Mouse (Mus musculus) limb, embryonic 14.5 days (tissue): ENCODE data around the gene Col4a5. TPM values are rescaled to one million over a fixed set of nuclear protein-coding genes. Genes with fewer than 3 reads are reported as not detected.

ENCODE experiments used
- ATAC-seq: fragments of 200-750 bp; cut with Nextera tagmentation; 2 replicates; pipeline ENCODE4 v1.8.0; 2017; ENCODE audit warnings: low read depth, moderate number of reproducible peaks, moderate TSS enrichment; ENCODE audit not compliant: low FRiP score
- DNase-seq: peaks from one replicate; pipeline ENCODE4 v3.0.0-alpha.2; 2015; ENCODE audit warnings: low spot score
- H3K27ac ChIP-seq: fragments of 300-500 bp; sonication (generic); replicated peaks from 2 replicates; pipeline ENCODE4 v1.5.1; 2014; ENCODE audit warnings: low read depth, mild to moderate bottlenecking, low read length, moderate library complexity, mixed read lengths
- H3K27me3 ChIP-seq: fragments of 300-500 bp; sonication (generic); 2 replicates; pipeline ENCODE4 v1.6.1; 2014; ENCODE audit warnings: low read length, mixed read lengths; ENCODE audit not compliant: control insufficient read depth, insufficient read depth
- H3K36me3 ChIP-seq: fragments of 300-500 bp; sonication (generic); 2 replicates; pipeline ENCODE4 v1.6.1; 2014; ENCODE audit warnings: mild to moderate bottlenecking, low read length, moderate library complexity, mixed read lengths; ENCODE audit not compliant: control insufficient read depth, insufficient read depth
- H3K4me1 ChIP-seq: fragments of 300-500 bp; sonication (generic); 2 replicates; pipeline ENCODE4 v1.6.1; 2014; ENCODE audit warnings: antibody characterized with exemption, low read length, mixed read lengths; ENCODE audit not compliant: control insufficient read depth, insufficient read depth
- H3K4me2 ChIP-seq: fragments of 300-500 bp; sonication (generic); replicated peaks from 2 replicates; pipeline ENCODE4 v1.6.1; 2014; ENCODE audit warnings: low read depth, mild to moderate bottlenecking, low read length, moderate library complexity; ENCODE audit not compliant: severe bottlenecking
- H3K4me3 ChIP-seq: fragments of 300-500 bp; sonication (generic); replicated peaks from 2 replicates; pipeline ENCODE4 v1.5.1; 2014; ENCODE audit warnings: low read length
- H3K9ac ChIP-seq: fragments of 300-500 bp; sonication (generic); 2 replicates; pipeline ENCODE4 v1.6.1; 2014; ENCODE audit warnings: mild to moderate bottlenecking, low read depth, low read length, moderate library complexity; ENCODE audit not compliant: severe bottlenecking
- H3K9me3 ChIP-seq: fragments of 300-500 bp; sonication (generic); 2 replicates; pipeline ENCODE4 v1.6.1; 2016; ENCODE audit warnings: low read length; ENCODE audit not compliant: control insufficient read depth
- POLR2A ChIP-seq: fragments of 200-500 bp; IDR thresholded peaks from 2 replicates; pipeline ENCODE4 v1.8.0; 2012; ENCODE audit warnings: inconsistent platforms, mild to moderate bottlenecking, moderate library complexity, borderline replicate concordance; ENCODE audit not compliant: insufficient read depth, insufficient read length; ENCODE audit errors: extremely low read depth
- WGBS: fragments of 180-500 bp; shearing (Covaris S2); extraction: QIAGEN DNeasy Blood & Tissue Kit; methylation state at CpG from one replicate; pipeline ENCODE4 v1.1.7; 2014; 5-methylcytosine and 5-hydroxymethylcytosine counted together
- polyA plus RNA-seq, 2 experiments: library from polyadenylated mRNA; depleted of rRNA in 1 of 2; stranded (reverse) in 1 of 2; unstranded in 1 of 2; fragments of >200 nt; fragmentation: Nextera tagmentation in 1 of 2; extraction: Ambion mirVana in 1 of 2; gene quantifications; 2 replicates each; pipeline versions ENCODE4 v1.2.1 to v1.2.3; 2012 to 2014

Col4a5 gene
- polyA plus RNA-seq, 2 experiments: 14.0 to 14.2 TPM

GRCm38 (mm10) chrX:141729570-141729969 is 254.4 kb downstream of the Col4a5 start:
- no peaks in the 10 kb centered on the region for H3K4me1 ChIP-seq
- H3K9me3 ChIP-seq: no peaks in the 10 kb centered on the region
- no peaks in the 10 kb centered on the region for H3K36me3 ChIP-seq
- H3K27me3 ChIP-seq: peaks cover 35% of the 10 kb centered on the region
- no peak overlapping the region for H3K9ac ChIP-seq
- no peak for ATAC-seq
- WGBS: 64% methylated on average over 5 of the region's 5 CpGs
- no peak for TF ChIP-seq POLR2A
- no peak overlapping the region for H3K4me2 ChIP-seq
- DNase-seq: no peak
- H3K4me3 ChIP-seq: no peak overlapping the region
- H3K27ac ChIP-seq: no peak overlapping the region

Other genes starting within 250 kb of the Col4a5 start
- gene Col4a6, start 1.3 kb upstream of the Col4a5 start, polyA plus RNA-seq (2012; rRNA removed): 2.1 and 2.6 TPM in 2 replicates
- gene Col4a6, start 1.3 kb upstream of the Col4a5 start, polyA plus RNA-seq (2014; fragmentation: Nextera tagmentation; extraction: Ambion mirVana): 2.1 and 2.2 TPM in 2 replicates
- gene Irs4, start 249.9 kb downstream of the Col4a5 start, polyA plus RNA-seq (2012; rRNA removed): 0.13 and 0.20 TPM in 2 replicates
- 0.06 and 0.10 TPM in 2 replicates for gene Irs4, start 249.9 kb downstream of the Col4a5 start, polyA plus RNA-seq (2014; fragmentation: Nextera tagmentation; extraction: Ambion mirVana)